Mouse (Mus musculus) liver, adult 2 months (tissue): ENCODE data around the gene Vmn2r1.

Experiments
- CTCF ChIP-seq: fragments of 200-500 bp; IDR thresholded peaks from 2 replicates; pipeline ENCODE4 v1.5.1; 2011; ENCODE audit warnings: low read depth, low read length, control low read depth
- POLR2A ChIP-seq: fragments of 200-500 bp; IDR thresholded peaks from 2 replicates; pipeline ENCODE4 v1.6.1; 2011; ENCODE audit warnings: low read length, control low read depth; ENCODE audit not compliant: insufficient read depth; ENCODE audit errors: extremely low read depth

GRCm38 (mm10) chr3:64112707-64113106 lies 31.4 kb downstream of the Vmn2r1 start:
- TF ChIP-seq CTCF (no peak), POLR2A (no peak)
